Mouse (Mus musculus): ENCODE data around the gene Tatdn3. TPM values are rescaled to one million over a fixed set of nuclear protein-coding genes. Genes with fewer than 3 reads are reported as not detected.

Gene Tatdn3
- polyA plus RNA-seq, 1 experiment: 2.2 TPM

GRCm38 (mm10) chr1:191070259-191070658, 7.5 kb upstream of the Tatdn3 start:
- no peaks in the 10 kb centered on the region for H3K27me3 ChIP-seq (ENCODE audit: control insufficient read depth, insufficient read depth, low read length)
- DNase-seq (ENCODE audit: low read depth in 1 of 2, low spot score in 2 of 2): no peak
- H3K36me3 ChIP-seq (ENCODE audit: control insufficient read depth, insufficient read depth, low read length): no peaks in the 10 kb centered on the region
- H3K4me3 ChIP-seq (ENCODE audit: extremely low read depth, insufficient read depth, insufficient read length): no peak overlapping the region
- peaks cover 14% of the 10 kb centered on the region; the same call in 1 of the 2 replicates for H3K4me1 ChIP-seq (ENCODE audit: control insufficient read depth, insufficient read depth, insufficient read length)
- WGBS: 86% methylated on average over 4 of the region's 4 CpGs
- H3K27ac ChIP-seq (ENCODE audit: insufficient read depth, low read length): peak overlapping the region; percentile 54
- no peak for TF ChIP-seq POLR2A (IDR thresholded peaks at IDR 0.05; ENCODE audit: low read depth, low read length)
- no peak for TF ChIP-seq CTCF (IDR thresholded peaks at IDR 0.05; ENCODE audit: extremely low read depth, insufficient read depth, insufficient read length, insufficient replicate concordance)

- no peaks in the 10 kb centered on the region for H3K36me3 ChIP-seq (ENCODE audit: control insufficient read depth, insufficient read depth, low read length)
- WGBS: 91% methylated on average over 5 of the region's 5 CpGs
- TF ChIP-seq CTCF (IDR thresholded peaks at IDR 0.05; ENCODE audit: extremely low read depth, insufficient read depth, insufficient read length, insufficient replicate concordance) (no peak), POLR2A (IDR thresholded peaks at IDR 0.05; ENCODE audit: low read depth, low read length) (no peak)
Measured at GRCm38 (mm10) chr1:191068377-191068776, 5.6 kb upstream of the Tatdn3 start.

GRCm38 (mm10) chr1:191065188-191065587, 2.5 kb upstream of the Tatdn3 start:
- H3K36me3 ChIP-seq (ENCODE audit: control insufficient read depth, insufficient read depth, low read length): no peaks in the 10 kb centered on the region
- H3K27ac ChIP-seq (ENCODE audit: insufficient read depth, low read length): no peak overlapping the region
- H3K4me3 ChIP-seq (ENCODE audit: extremely low read depth, insufficient read depth, insufficient read length): no peak overlapping the region
- peaks cover 5% of the 10 kb centered on the region; the same call in 1 of the 2 replicates for H3K4me1 ChIP-seq (ENCODE audit: control insufficient read depth, insufficient read depth, insufficient read length)
- WGBS: 88% methylated on average over 4 of the region's 4 CpGs
- TF ChIP-seq CTCF (IDR thresholded peaks at IDR 0.05; ENCODE audit: extremely low read depth, insufficient read depth, insufficient read length, insufficient replicate concordance): no peak
- TF ChIP-seq POLR2A (IDR thresholded peaks at IDR 0.05; ENCODE audit: low read depth, low read length): no peak
- no peaks in the 10 kb centered on the region for H3K27me3 ChIP-seq (ENCODE audit: control insufficient read depth, insufficient read depth, low read length)
- no peak for DNase-seq (ENCODE audit: low read depth in 1 of 2, low spot score in 2 of 2)

More at GRCm38 (mm10) chr1:191068377-191068776, 5.6 kb upstream of the Tatdn3 start:
- Histone ChIP-seq H3K27me3 (ENCODE audit: control insufficient read depth, insufficient read depth, low read length) (no peaks in the 10 kb centered on the region), H3K27ac (ENCODE audit: insufficient read depth, low read length) (no peak overlapping the region), H3K4me1 (ENCODE audit: control insufficient read depth, insufficient read depth, insufficient read length) (peaks cover 9% of the 10 kb centered on the region; the same call in 1 of the 2 replicates), H3K4me3 (ENCODE audit: extremely low read depth, insufficient read depth, insufficient read length) (no peak overlapping the region)
- no peak for DNase-seq (ENCODE audit: low read depth in 1 of 2, low spot score in 2 of 2)

GRCm38 (mm10) chr1:191064535-191064934, 1.8 kb upstream of the Tatdn3 start:
- no peak overlapping the region for H3K27ac ChIP-seq (ENCODE audit: insufficient read depth, low read length)
- H3K4me1 ChIP-seq (ENCODE audit: control insufficient read depth, insufficient read depth, insufficient read length): peaks cover 5% of the 10 kb centered on the region; the same call in 1 of the 2 replicates
- no peaks in the 10 kb centered on the region for H3K36me3 ChIP-seq (ENCODE audit: control insufficient read depth, insufficient read depth, low read length)
- DNase-seq (ENCODE audit: low read depth in 1 of 2, low spot score in 2 of 2): no peak
- TF ChIP-seq CTCF (IDR thresholded peaks at IDR 0.05; ENCODE audit: extremely low read depth, insufficient read depth, insufficient read length, insufficient replicate concordance) (no peak), POLR2A (IDR thresholded peaks at IDR 0.05; ENCODE audit: low read depth, low read length) (no peak)
- 82% methylated on average over 2 of the region's 2 CpGs for WGBS
- H3K27me3 ChIP-seq (ENCODE audit: control insufficient read depth, insufficient read depth, low read length): no peaks in the 10 kb centered on the region
- no peak overlapping the region for H3K4me3 ChIP-seq (ENCODE audit: extremely low read depth, insufficient read depth, insufficient read length)

- no peak overlapping the region for H3K27ac ChIP-seq (ENCODE audit: insufficient read depth, low read length)
- no peaks in the 10 kb centered on the region for H3K36me3 ChIP-seq (ENCODE audit: control insufficient read depth, insufficient read depth, low read length)
- H3K27me3 ChIP-seq (ENCODE audit: control insufficient read depth, insufficient read depth, low read length): no peaks in the 10 kb centered on the region
- peaks cover 5% of the 10 kb centered on the region; the same call in 1 of the 2 replicates for H3K4me1 ChIP-seq (ENCODE audit: control insufficient read depth, insufficient read depth, insufficient read length)
- no peak for DNase-seq (ENCODE audit: low read depth in 1 of 2, low spot score in 2 of 2)
- peak overlapping the region; percentile 12; the same call in 1 of the 2 replicates for H3K4me3 ChIP-seq (ENCODE audit: extremely low read depth, insufficient read depth, insufficient read length)
- TF ChIP-seq POLR2A (IDR thresholded peaks at IDR 0.05; ENCODE audit: low read depth, low read length) (no peak), CTCF (IDR thresholded peaks at IDR 0.05; ENCODE audit: extremely low read depth, insufficient read depth, insufficient read length, insufficient replicate concordance) (no peak)
- 60% methylated on average over 9 of the region's 9 CpGs for WGBS
Measured at GRCm38 (mm10) chr1:191063700-191064099, 968 bp upstream of the Tatdn3 start.

GRCm38 (mm10) chr1:191062241-191062780, 421 bp downstream of the Tatdn3 start:
- H3K27ac ChIP-seq (ENCODE audit: insufficient read depth, low read length): no peak overlapping the region; the same call in 1 of the 2 replicates
- peaks cover 5% of the 10 kb centered on the region; the same call in 1 of the 2 replicates for H3K4me1 ChIP-seq (ENCODE audit: control insufficient read depth, insufficient read depth, insufficient read length)
- H3K4me3 ChIP-seq (ENCODE audit: extremely low read depth, insufficient read depth, insufficient read length): peak overlapping the region; percentile 73
- TF ChIP-seq POLR2A (IDR thresholded peaks at IDR 0.05; ENCODE audit: low read depth, low read length) (no peak), CTCF (IDR thresholded peaks at IDR 0.05; ENCODE audit: extremely low read depth, insufficient read depth, insufficient read length, insufficient replicate concordance) (no peak)
- no peaks in the 10 kb centered on the region for H3K27me3 ChIP-seq (ENCODE audit: control insufficient read depth, insufficient read depth, low read length)
- H3K36me3 ChIP-seq (ENCODE audit: control insufficient read depth, insufficient read depth, low read length): peaks cover 2% of the 10 kb centered on the region; the same call in 1 of the 2 replicates
- 3% methylated on average over 15 of the region's 15 CpGs for WGBS
- DNase-seq (ENCODE audit: low read depth in 1 of 2, low spot score in 2 of 2): no peak

GRCm38 (mm10) chr1:191057461-191057860, 5.3 kb downstream of the Tatdn3 start:
- TF ChIP-seq CTCF (IDR thresholded peaks at IDR 0.05; ENCODE audit: extremely low read depth, insufficient read depth, insufficient read length, insufficient replicate concordance) (no peak), POLR2A (IDR thresholded peaks at IDR 0.05; ENCODE audit: low read depth, low read length) (no peak)
- H3K4me3 ChIP-seq (ENCODE audit: extremely low read depth, insufficient read depth, insufficient read length): no peak overlapping the region
- H3K27me3 ChIP-seq (ENCODE audit: control insufficient read depth, insufficient read depth, low read length): no peaks in the 10 kb centered on the region
- H3K4me1 ChIP-seq (ENCODE audit: control insufficient read depth, insufficient read depth, insufficient read length): peaks cover 2% of the 10 kb centered on the region; the same call in 1 of the 2 replicates
- peaks cover 5% of the 10 kb centered on the region for H3K36me3 ChIP-seq (ENCODE audit: control insufficient read depth, insufficient read depth, low read length)
- 74% methylated on average over 3 of the region's 3 CpGs for WGBS
- H3K27ac ChIP-seq (ENCODE audit: insufficient read depth, low read length): no peak overlapping the region
- DNase-seq (ENCODE audit: low read depth in 1 of 2, low spot score in 2 of 2): no peak

All from spleen, adult 2 months (tissue).